Mouse (Mus musculus) Patski (cell line): ENCODE results near the gene Ablim1. TPM values are rescaled to one million over a fixed set of nuclear protein-coding genes. Genes with fewer than 3 reads are reported as not detected.
A peak's percentile ranks its signal among the peaks of the same experiment; 100 is the strongest.

Experiments used
- ATAC-seq: fragments of 100-300 bp; one replicate; pipeline ENCODE4 v1.8.0; 2021
- CTCF ChIA-PET: fragments of 350-600 bp; sonication (Branson Sonifier 250); formaldehyde crosslinking; loops from one replicate; lab custom pipeline; 2022; ENCODE audit warnings: inconsistent platforms; lab: Charles Lee
- POLR2A ChIA-PET: fragments of 350-600 bp; sonication (Branson Sonifier 250); formaldehyde crosslinking; loops from one replicate; lab custom pipeline; 2022; ENCODE audit warnings: antibody characterized with exemption, inconsistent platforms; lab: Charles Lee
- DNase-seq: peaks from one replicate; pipeline ENCODE4 v3.0.0-alpha.2; 2011; ENCODE audit warnings: low read depth, low spot score
- H3K27me3 ChIP-seq: fragments of 371-371 bp; one replicate; pipeline ENCODE4 v1.5.1; 2021
- CTCF ChIP-seq: fragments of 100-300 bp; IDR thresholded peaks from one replicate; pipeline ENCODE4 v1.5.1; 2021
- in situ Hi-C: fragments of 300-500 bp; cut with MboI; formaldehyde crosslinking; loops from 3 replicates; pipeline ENCODE4 v1.11.1; 2018; ENCODE audit warnings: low pct_unique_long_range_greater_than_20kb, mixed read lengths
- polyA plus RNA-seq: library from polyadenylated mRNA; unstranded; gene quantifications from one replicate; pipeline ENCODE4 v1.2.3, GENCODE M21; 2021

Gene Ablim1
- polyA plus RNA-seq, 1 experiment from 2014 or later: 105 TPM

- H3K27me3 ChIP-seq: no peaks in the 10 kb centered on the region
- in situ Hi-C loops: no loop called here
- ChIA-PET POLR2A (interaction anchor here (1.2 kb wide), 1 partner anchor 31 kb away, joined by 3 read pairs; no protein-coding TSS in a partner anchor), CTCF (interaction anchor here (0.9 to 1.3 kb wide), 2 partner anchors 12 to 31 kb away, joined by 3 to 5 read pairs; no protein-coding TSS in a partner anchor)
- ATAC-seq (no peak), DNase-seq (no peak)
- TF ChIP-seq CTCF: no peak
These were observed 32.1 kb downstream of the Ablim1 start for GRCm38 (mm10) chr19:57282642-57283041.

- no peaks in the 10 kb centered on the region for H3K27me3 ChIP-seq
- in situ Hi-C loops: no loop called here
- DNase-seq: no peak
- no peak for TF ChIP-seq CTCF
- CTCF ChIA-PET: interaction anchor here (1.0 to 2.3 kb wide), 6 partner anchors 9 to 118 kb away, joined by 3 to 9 read pairs (median 4); partner anchors contain the start of gene Ablim1
- POLR2A ChIA-PET: no interaction called here
- no peak for ATAC-seq
These were observed 35.1 kb downstream of the Ablim1 start for GRCm38 (mm10) chr19:57279666-57280065.

DNA sequence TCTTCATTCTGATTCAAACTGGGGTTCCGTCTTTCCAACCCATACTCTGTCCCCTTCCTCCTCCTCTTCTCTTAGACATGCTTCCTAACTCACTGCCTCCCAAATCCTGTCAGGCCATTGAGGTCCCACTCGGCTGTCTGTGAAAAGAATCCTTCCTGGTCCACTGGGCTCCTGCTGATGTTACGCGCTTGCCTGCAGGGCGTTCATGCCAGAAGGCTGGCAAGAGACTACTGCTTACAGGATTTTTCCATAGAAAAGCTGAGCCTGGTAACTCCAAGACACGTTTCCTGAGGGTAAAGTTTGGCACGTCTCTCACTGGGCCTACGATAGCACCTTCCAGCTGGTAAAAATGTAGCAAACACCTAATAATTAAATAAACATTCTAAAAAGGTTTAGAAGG is 36.5 kb downstream of the Ablim1 start:
- no peak for TF ChIP-seq CTCF
- in situ Hi-C loops: no loop called here
- no peak for ATAC-seq
- POLR2A ChIA-PET: interaction anchor here (0.6 to 1.2 kb wide), 2 partner anchors 36 to 50 kb away, joined by 4 read pairs; no protein-coding TSS in a partner anchor
- no peak for DNase-seq
- CTCF ChIA-PET: interaction anchor here (1.1 to 2.3 kb wide), 5 partner anchors 21 to 50 kb away, joined by 3 to 9 read pairs (median 4); partner anchors contain the start of gene Ablim1
- no peaks in the 10 kb centered on the region for H3K27me3 ChIP-seq

GRCm38 (mm10) chr19:57277010-57277409 is 37.7 kb downstream of the Ablim1 start:
- in situ Hi-C loops: no loop called here
- ChIA-PET POLR2A (no interaction called here), CTCF (interaction anchor here (0.8 to 1.3 kb wide), 2 partner anchors 18 to 40 kb away, joined by 3 read pairs; no protein-coding TSS in a partner anchor)

GRCm38 (mm10) chr19:57275166-57275953 is 39.4 kb downstream of the Ablim1 start:
- no peak for TF ChIP-seq CTCF
- ChIA-PET POLR2A (interaction anchor here (0.6 to 1.8 kb wide), 4 partner anchors 35 to 90 kb away, joined by 3 to 4 read pairs (median 4); no protein-coding TSS in a partner anchor), CTCF (interaction anchor here (0.8 to 1.5 kb wide), 9 partner anchors 13 to 134 kb away, joined by 3 to 6 read pairs (median 4); partner anchors contain the start of gene Ablim1)
- H3K27me3 ChIP-seq: no peaks in the 10 kb centered on the region
- peak; percentile 79 for DNase-seq
- in situ Hi-C loops: no loop called here
- peak; percentile 52 for ATAC-seq

More at GRCm38 (mm10) chr19:57277010-57277409, 37.7 kb downstream of the Ablim1 start:
- no peak for TF ChIP-seq CTCF
- H3K27me3 ChIP-seq: no peaks in the 10 kb centered on the region
- DNase-seq (no peak), ATAC-seq (no peak)

GRCm38 (mm10) chr19:57274717-57275116 is 40.0 kb downstream of the Ablim1 start:
- DNase-seq (no peak), ATAC-seq (peak; percentile 22)
- H3K27me3 ChIP-seq: no peaks in the 10 kb centered on the region
- in situ Hi-C loops: no loop called here
- POLR2A ChIA-PET: interaction anchor here (1.1 to 1.8 kb wide), 3 partner anchors 39 to 90 kb away, joined by 3 to 4 read pairs (median 4); no protein-coding TSS in a partner anchor
- no peak for TF ChIP-seq CTCF
- CTCF ChIA-PET: interaction anchor here (0.8 to 1.5 kb wide), 10 partner anchors 14 to 133 kb away, joined by 3 to 6 read pairs (median 4); partner anchors contain the start of gene Ablim1

GRCm38 (mm10) chr19:57274286-57274685 is 40.4 kb downstream of the Ablim1 start:
- CTCF ChIA-PET: interaction anchor here (0.8 to 1.5 kb wide), 6 partner anchors 14 to 85 kb away, joined by 3 to 6 read pairs (median 4); no protein-coding TSS in a partner anchor
- DNase-seq: no peak
- no peak for ATAC-seq
- in situ Hi-C loops: no loop called here
- POLR2A ChIA-PET: interaction anchor here (1.1 to 1.8 kb wide), 2 partner anchors 40 to 89 kb away, joined by 4 read pairs; no protein-coding TSS in a partner anchor
- no peaks in the 10 kb centered on the region for H3K27me3 ChIP-seq
- TF ChIP-seq CTCF: no peak

DNA sequence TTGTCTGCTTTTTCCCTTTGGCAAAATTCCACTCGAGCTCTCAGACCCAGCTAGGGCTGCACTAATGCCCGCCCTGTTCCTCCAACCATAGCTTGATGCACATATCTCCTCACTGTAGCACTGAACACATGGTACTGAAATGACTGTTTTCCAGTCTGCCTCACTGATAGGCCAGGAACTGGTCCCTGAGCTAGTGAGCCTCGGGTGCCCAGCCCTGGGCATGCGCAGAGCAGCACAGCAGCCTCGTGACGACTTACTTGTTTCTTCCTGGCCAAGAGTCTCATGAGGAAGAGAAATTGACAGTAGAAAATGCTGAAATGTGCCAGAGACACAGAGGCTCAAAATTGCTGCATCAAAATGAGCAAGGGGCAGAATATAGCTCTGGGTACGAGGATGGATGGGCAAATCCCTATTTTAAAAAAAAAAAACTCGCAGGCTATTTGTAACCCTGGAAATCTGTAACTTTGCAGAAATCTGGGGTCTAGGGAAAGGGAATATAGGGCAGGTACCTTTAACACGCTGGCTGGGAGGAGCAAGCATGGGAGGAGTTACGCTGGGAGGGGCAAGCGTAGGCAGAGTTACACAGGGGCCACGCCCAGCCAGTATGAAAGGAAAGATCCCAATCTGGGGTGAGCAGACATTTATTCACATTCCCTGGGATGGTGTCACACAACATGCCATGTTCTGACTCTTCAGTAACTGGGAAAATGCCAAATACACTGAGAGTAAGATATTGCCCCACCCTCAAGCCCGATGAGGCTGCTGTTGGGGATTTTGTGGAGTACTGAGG is 41.7 kb downstream of the Ablim1 start:
- POLR2A ChIA-PET: interaction anchor here (0.6 to 1.1 kb wide), 2 partner anchors 32 to 41 kb away, joined by 7 read pairs; partner anchors contain the start of gene Ablim1
- no peak for DNase-seq

DNA sequence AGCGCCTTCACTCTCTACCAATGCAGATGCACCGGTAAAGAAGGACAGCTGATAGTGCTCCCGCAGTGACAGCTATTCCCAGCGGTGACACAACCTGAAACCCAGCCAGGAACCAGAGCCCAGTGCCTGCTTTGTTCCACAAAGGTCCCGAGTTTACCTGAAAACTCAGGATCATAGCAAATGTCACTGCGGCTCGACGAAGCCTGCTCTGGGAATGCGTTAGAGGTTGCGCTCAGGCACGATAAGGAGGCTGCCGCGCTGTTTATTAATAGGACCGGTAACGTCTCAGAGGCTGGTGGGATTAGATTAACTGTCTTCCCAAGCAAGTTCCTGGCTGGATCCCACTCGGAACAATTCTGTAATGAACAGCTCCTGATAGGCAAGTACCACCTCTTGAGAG is 43.0 kb downstream of the Ablim1 start:
- ATAC-seq: no peak
- no peak for TF ChIP-seq CTCF
- ChIA-PET CTCF (interaction anchor here (0.7 to 3.3 kb wide), 2 partner anchors 16 to 111 kb away, joined by 3 to 10 read pairs; no protein-coding TSS in a partner anchor), POLR2A (interaction anchor here (1.0 kb wide), 1 partner anchor 90 kb away, joined by 3 read pairs; no protein-coding TSS in a partner anchor)
- in situ Hi-C loops: no loop called here
- no peaks in the 10 kb centered on the region for H3K27me3 ChIP-seq
- DNase-seq: no peak

More for the DNA sequence above, 41.7 kb downstream of the Ablim1 start:
- TF ChIP-seq CTCF: no peak
- CTCF ChIA-PET: interaction anchor here (0.8 to 1.3 kb wide), 4 partner anchors 17 to 56 kb away, joined by 3 read pairs; no protein-coding TSS in a partner anchor
- no peaks in the 10 kb centered on the region for H3K27me3 ChIP-seq
- peak; percentile 48 for ATAC-seq
- in situ Hi-C loops: no loop called here
